Mouse (Mus musculus) urinary bladder, postnatal 36 days (tissue): ENCODE measurements around the gene Efcab6.
"Not testable (repeated sequence)": the region's sequence is repeated elsewhere in the genome, so short reads cannot be mapped to it uniquely, and the experiment has no call there.

ENCODE experiments used
- DNase-seq, 2 experiments: peaks; one replicate each; pipeline ENCODE4 v3.0.0; 2022; ENCODE audit warnings: low spot score in 2 of 2, mixed read lengths in 1 of 2

Gene Efcab6

DNA sequence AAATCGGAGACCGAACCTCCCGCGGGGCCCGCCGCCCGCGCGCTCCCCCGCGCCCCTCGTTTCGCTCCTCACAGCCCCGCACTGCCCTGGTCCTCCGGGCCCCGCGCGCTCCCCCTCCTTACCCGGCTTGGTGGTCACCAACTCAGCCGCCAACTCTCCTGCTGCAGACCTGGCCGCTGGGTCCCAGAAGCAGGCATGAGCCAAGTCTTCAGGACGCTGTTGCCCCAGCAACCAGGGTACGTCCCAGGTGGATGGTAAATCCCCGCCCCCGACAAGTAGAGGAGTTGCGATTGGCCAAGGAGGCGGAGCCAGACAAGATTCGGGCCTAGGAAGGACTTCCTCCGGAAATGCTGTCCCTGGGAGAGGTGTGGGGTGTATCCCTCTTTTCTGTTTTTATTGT, at the start of gene Efcab6:
Gene Efcab6 (minus strand): TSS at position 240 of the 400 bp plus-strand sequence.
- no peak for DNase-seq

DNA sequence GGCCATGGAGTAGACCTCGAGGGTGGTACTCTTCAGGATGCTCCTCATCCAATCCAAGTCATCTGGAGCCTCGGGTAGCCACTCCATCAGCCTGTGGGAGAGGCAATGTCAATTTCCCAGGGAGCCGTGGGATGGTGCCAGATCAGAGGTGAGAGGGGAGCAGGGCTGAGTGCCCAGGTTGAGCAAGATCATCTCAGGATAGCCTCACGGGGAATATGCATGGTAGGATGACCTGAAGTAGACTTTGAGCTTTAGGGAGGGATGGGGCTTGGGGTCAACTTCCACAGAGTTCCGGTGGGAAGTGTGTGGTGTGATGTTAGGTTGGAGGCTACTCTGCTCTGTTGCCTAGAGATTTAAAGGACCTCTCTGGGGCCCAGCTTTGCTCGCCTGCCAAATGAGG, 48.7 kb upstream of the Efcab6 start:
- DNase-seq: no peak

DNA sequence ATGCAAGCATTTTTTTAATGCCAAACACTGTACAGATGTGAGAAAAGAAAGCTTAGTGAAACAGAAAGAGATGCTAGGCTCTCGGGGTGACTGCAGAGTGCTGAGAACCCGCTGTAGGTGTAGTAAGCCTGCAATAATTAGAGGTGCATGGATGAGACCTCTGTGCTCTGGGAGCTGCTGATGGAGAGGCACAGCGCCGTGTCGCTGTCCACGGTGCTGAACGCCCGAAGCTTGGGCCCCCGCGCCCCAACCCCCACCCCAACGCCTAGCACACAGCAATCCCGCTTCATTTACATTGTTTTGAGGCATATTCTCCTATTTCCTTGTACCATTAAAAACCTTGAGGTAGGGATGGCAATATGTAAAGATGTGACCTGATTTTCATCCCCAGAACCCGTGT, 43.7 kb upstream of the Efcab6 start:
- no peak for DNase-seq

GRCm38 (mm10) chr15:84105924-84106500, 40.8 kb upstream of the Efcab6 start:
- DNase-seq: no peak

- DNase-seq: no peak
These were observed 40.1 kb upstream of the Efcab6 start, which contains the start of gene Sult4a1 for GRCm38 (mm10) chr15:84105105-84105923. Sult4a1 (minus strand) TSS chr15:84105754.

DNA sequence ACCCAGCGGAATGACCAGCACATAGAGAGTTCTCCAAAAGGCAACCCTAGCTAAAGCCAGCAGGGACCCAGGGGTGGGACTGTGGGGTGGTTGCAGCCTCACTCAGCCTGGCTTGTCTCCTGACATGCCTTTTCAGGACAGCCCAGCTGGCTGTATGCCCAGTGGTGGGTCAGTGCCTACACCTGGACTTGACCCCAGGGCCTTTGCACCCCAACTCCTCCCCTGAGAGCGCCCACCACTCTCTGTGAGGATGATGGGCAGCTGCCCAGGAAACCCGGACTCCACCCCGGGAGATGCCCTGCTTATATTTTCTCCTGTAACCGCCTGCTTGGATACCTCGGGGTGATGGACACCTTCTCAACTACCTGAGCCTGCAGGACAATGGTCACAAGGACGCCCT, 39.4 kb upstream of the Efcab6 start:
- no peak for DNase-seq

GRCm38 (mm10) chr15:84097536-84097935, 32.4 kb upstream of the Efcab6 start:
- DNase-seq: not testable (repeated sequence)

DNA sequence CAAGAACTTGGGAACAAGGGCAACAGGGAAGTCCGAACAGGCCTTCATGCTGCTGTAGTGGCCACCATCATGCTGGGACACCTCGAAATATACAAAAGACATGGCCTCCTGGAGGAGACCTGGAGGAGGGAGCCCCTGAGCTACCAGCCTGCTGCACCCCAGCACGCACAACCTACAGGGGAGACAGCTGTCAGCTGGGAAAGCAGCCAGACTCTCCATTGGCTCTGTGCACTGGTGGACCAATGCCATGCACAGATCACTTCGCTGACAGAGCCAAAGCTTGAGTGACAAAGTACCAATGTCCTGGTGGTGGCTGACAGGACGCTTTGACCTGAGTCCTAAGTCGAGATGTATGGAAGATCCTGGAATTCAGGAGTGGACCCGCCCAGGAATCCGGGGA, 30.9 kb upstream of the Efcab6 start:
- no peak for DNase-seq

DNA sequence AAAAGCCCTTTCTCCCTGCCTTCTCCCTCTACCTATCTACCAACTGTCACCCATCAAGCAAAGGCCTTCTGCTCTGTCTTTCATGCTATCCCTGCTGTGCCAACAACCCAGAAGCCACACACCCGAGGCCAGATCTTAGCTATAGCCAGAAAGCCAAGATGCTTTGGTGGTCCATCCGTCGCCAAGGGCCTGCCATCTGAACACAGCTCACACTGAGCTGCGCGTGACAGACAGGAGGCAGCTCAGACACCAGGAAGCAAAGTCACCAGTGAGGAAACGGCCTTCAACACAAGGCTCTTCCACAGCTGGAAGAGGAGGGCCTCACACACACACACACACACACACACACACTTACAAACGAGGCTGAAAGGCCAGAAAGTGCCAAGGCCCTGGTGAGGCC, 29.7 kb upstream of the Efcab6 start:
- DNase-seq: no peak

- DNase-seq: no peak
These were observed 21.6 kb upstream of the Efcab6 start for GRCm38 (mm10) chr15:84086775-84087174.

- no peak for DNase-seq
These were observed 21.2 kb upstream of the Efcab6 start for GRCm38 (mm10) chr15:84086364-84086763.

DNA sequence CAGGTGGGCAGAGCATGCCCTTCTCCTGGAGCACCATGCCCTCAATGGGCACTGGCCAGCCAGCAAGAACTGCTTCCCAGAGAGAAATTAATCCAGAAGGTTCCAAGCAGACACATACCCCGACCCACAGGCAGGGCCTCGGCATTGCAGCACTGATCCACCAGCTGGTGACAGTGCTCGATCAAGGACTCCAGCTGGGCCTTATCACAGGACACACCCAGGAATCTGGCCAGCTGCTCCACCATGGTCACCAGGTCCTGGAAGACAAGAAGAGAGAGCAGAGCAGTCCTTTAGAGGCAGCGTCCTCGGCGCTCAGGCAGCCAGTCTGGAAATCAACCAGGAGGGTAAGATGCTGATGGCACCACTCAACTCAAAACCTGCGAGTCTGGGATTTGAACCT, 14.9 kb upstream of the Efcab6 start:
- DNase-seq: no peak

DNA sequence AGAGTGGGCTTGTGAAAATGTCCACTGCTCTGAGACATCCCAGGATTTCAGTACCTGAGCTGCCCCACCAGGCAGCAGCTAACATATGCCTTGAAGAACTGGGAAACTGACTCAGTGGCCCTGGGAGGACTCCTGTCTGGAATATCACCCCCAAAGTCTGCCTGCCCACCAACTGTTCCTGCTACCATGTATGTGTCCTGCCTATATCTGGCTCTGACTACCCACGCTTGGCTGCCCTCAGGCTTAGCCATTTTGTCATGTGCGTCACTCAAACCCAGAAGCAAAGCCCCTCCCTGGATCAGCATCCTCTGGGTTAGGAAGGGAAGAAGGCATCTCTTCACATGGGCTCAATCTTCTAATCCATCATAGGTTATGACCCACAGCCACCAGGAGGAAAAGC, 14.3 kb upstream of the Efcab6 start:
- DNase-seq: no peak

DNA sequence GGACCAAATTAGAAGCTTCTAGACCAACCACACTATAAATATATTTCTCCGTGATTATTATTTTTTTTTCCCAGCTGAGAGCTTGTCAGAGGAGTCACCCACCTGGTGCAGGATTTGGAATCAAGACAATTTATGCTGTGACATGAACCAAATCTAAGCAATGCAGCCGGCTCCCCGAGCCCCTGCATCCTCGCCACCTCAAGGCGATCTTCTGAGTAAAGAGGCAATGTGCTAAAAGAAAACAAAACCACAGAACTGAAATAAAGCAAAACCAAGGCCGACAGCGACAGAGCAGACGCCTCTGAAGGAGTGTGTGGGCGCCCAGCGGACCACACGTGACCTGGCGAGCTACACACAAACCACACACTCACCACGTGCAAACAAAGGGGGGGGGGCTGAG, 13.5 kb upstream of the Efcab6 start:
- DNase-seq: no peak

GRCm38 (mm10) chr15:84077151-84077550, 12.0 kb upstream of the Efcab6 start:
- DNase-seq: no peak

GRCm38 (mm10) chr15:84074705-84075185, 9.6 kb upstream of the Efcab6 start:
- DNase-seq: no peak

DNA sequence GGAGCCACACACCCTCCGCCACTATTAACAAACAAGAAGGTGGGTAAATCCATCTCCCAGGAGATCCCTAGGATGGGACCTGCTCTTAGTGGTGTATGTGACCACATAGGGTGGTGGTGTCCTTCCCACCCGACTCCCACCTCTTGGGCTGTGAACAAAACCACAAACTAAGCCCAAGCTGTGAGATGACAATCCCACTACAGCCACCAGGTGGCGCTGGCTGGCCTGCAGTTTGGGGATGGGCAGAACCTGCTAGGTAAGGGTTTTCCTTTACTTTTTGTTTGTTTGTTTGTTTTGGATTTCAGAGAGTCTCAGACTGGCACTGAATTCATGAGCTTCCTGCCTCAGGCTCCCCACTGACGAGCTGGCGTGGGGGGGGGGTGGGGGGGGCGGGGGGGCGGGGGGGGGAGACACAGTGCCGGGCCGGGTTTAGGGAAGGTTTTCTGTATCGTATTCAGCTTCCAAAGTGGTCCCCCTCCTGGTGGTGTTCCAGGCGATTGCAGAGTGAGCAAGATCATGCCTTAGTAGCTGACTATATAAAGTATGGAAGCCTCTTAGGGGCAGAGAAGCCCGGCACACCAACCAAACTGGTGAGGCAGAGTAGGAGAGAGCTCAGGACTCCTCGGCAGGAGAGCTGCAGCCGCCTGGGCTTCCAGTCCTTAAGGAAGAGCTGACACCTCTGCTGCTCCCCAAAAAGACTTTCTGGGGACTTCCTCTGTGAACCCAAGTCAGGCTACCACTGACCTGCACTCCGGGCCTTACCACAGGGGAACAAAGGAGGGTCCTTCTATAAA, 8.9 kb upstream of the Efcab6 start:
- peak; percentile 34 to 38 for DNase-seq

DNA sequence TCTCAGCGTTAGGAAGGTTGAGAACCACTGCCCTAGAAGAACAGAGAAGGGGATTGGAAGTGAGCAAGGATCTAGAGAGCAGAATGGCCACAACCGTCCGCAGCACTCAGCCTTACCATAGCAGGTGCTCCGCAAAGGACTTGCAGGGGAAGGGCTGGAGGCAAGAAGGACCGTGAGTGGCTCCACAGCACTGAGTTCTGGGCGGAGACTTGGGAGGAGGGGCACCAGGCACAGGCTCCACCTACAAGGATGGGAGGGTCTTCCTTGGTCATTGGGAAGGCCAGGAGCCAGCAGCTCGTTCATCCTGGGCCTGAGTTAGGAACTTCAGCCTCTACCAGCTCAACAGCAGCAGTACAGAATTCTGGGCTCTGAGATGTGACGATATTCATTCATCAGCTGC, 7.9 kb upstream of the Efcab6 start:
- DNase-seq: no peak

GRCm38 (mm10) chr15:84072226-84072625, 7.0 kb upstream of the Efcab6 start:
- peak in 1 of 2 experiments; percentile 25 for DNase-seq

- no peak for DNase-seq
These were observed 5.0 kb upstream of the Efcab6 start for GRCm38 (mm10) chr15:84070116-84070676.

- DNase-seq: no peak
These were observed 4.4 kb upstream of the Efcab6 start for GRCm38 (mm10) chr15:84069455-84070050.

DNA sequence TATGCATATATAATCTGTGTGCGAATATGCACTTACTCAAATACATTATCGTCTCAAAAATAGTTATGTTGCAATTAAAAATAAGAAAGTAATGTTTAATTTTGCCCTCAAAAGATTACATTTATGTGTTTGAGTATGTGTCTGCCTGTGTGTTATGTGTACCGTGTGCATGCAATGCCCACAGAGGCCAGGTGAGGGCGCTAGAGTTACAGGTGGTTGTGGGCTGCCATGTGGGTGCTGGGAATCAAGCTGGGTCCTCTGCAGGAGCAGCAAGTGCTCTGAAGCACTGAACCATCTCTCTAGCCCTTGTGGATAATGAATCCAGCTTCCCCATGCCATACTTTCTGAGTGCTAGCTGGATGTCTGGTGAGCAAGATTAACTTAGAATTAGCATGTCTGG, 522 bp upstream of the Efcab6 start:
- no peak for DNase-seq
